Mouse (Mus musculus): ENCODE measurements at regions not wholly inside any gene's neighbourhood (a gene's known extent, or its start where the extent isn't known, plus 50 kb on each side); places are given as distances from the start of the nearest gene placed in this dataset.

DNA sequence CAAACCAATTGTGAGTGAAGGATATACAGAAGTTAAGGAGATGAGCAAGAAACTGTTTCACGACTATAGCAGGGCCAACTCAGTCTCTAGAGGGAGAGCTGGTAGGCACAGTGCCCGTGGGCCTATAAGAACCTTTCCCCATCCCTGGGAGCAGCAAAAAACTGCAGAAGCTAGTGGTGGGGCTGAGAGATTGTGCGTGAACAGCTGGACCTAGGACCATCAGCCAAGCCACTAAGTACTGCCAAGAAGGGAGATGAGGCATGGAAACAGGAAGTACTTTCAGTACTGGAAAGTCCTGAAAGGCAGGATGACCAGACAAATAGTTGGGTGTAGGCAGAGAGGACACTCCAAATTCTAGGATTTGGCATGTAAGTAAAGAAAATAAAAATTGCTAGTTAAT is 248.9 kb downstream of the Insc start:
- dilution Hi-C loops (cut with MboI; ENCODE audit: extremely low pct_ligation_motif_present, extremely low pct_unique_long_range_greater_than_20kb, low sequenced_read_pairs): no loop called here
- in situ Hi-C loops (cut with MboI; ENCODE audit: low pct_ligation_motif_present, low pct_unique_long_range_greater_than_20kb, low sequenced_read_pairs): no loop called here

DNA sequence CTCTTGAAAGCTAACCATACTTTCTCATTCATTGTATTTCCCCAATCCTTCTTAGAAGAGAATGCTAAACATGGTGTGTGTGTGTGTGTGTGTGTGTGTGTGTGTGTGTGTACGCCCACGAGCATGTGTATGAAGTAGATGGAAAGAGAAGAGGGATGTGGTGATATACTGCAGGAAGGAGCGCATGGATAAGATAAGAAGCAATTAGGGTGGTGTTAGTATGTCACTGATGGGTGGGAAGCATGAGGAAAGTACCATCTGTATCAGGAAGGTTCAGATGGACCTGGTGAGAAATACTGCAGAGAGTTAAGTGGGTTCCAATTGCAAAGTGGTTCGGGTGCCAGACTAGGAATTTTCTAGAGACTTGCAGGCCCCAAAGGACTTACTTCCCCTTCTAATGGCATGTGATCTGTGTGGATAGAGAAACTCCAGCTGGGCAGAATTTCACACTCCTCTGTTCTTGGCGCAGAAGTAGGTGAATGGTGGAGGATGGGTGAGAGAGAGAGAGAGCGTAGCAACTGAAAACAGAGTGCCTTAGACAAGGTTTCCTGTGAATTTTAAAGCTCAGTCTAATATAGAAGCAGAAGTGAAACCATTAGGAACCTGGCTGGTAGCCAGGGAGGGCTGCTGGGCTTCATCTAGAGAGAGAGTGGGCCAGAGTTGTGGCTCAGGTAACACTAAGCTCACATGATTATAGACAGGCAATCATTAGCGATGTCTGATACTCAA is 257.5 kb downstream of the Insc start:
- Histone ChIP-seq H3K4me2 (ENCODE audit: insufficient read depth, low read depth, poor library complexity, severe bottlenecking) (no peak overlapping the region), H3K9ac (ENCODE audit: insufficient read depth, low read depth) (no peak overlapping the region), H3K79me2 (replicated peaks; ENCODE audit: control insufficient read depth, extremely low read depth, insufficient read depth, poor library complexity, severe bottlenecking) (no peaks in the 10 kb centered on the region), H3K27ac (ENCODE audit: insufficient read depth, low read depth) (no peak overlapping the region), H3K4me3 (replicated peaks in 1 of 3; ENCODE audit: low read depth in 2 of 3, low read length in 2 of 3, poor library complexity in 1 of 3) (no peak overlapping the region), H3K27me3 (replicated peaks) (no peaks in the 10 kb centered on the region), H3K4me1 (ENCODE audit: control insufficient read depth in 1 of 2, insufficient read depth in 2 of 2) (peaks cover 0 to 9% of the 10 kb centered on the region in 2 experiments; a peak in 2 of 4 replicates), H3K9me3 (replicated peaks; ENCODE audit: low read length) (no peaks in the 10 kb centered on the region), H3K36me3 (replicated peaks in 1 of 2; ENCODE audit: control insufficient read depth in 1 of 2, insufficient read depth in 1 of 2, low read length in 1 of 2) (no peaks in the 10 kb centered on the region)
- peak; percentile 10 for DNase-seq (ENCODE audit: extremely low read depth)
- TF ChIP-seq ZKSCAN1 (IDR thresholded peaks at IDR 0.05; ENCODE audit: borderline replicate concordance, low read depth, low read length) (no peak), IRF4 (IDR thresholded peaks at IDR 0.05; ENCODE audit: low read depth, low read length) (peak; percentile 55), JUND (conservative IDR thresholded peaks at IDR 0.05; ENCODE audit: low read depth, low read length) (no peak), MEF2A (IDR thresholded peaks at IDR 0.05; ENCODE audit: borderline replicate concordance, low read depth, low read length) (no peak), NRF1 (IDR thresholded peaks at IDR 0.05; ENCODE audit: low read depth, low read length) (no peak), ZMIZ1 (IDR thresholded peaks at IDR 0.05; ENCODE audit: low read depth, low read length) (no peak), EP300 (IDR thresholded peaks at IDR 0.05; ENCODE audit: low read length) (0 out of 2 replicates have a peak, but pooled peaks have one; percentile 38), POLR2AphosphoS2 (IDR thresholded peaks at IDR 0.05; ENCODE audit: low read depth, low read length) (no peak)
- dilution Hi-C loops (cut with MboI; ENCODE audit: extremely low pct_ligation_motif_present, extremely low pct_unique_long_range_greater_than_20kb, low sequenced_read_pairs): no loop called here
- in situ Hi-C loops (cut with MboI; ENCODE audit: low pct_ligation_motif_present, low pct_unique_long_range_greater_than_20kb, low sequenced_read_pairs): no loop called here

More for the DNA sequence above, 248.9 kb downstream of the Insc start:
- Histone ChIP-seq H3K9ac (ENCODE audit: insufficient read depth, low read depth) (no peak overlapping the region), H3K79me2 (replicated peaks; ENCODE audit: control insufficient read depth, extremely low read depth, insufficient read depth, poor library complexity, severe bottlenecking) (no peaks in the 10 kb centered on the region), H3K4me2 (ENCODE audit: insufficient read depth, low read depth, poor library complexity, severe bottlenecking) (no peak overlapping the region), H3K4me1 (ENCODE audit: control insufficient read depth in 1 of 2, insufficient read depth in 2 of 2) (peaks cover 0 to 9% of the 10 kb centered on the region in 2 experiments; a peak in 1 of 4 replicates), H3K36me3 (replicated peaks in 1 of 2; ENCODE audit: control insufficient read depth in 1 of 2, insufficient read depth in 1 of 2, low read length in 1 of 2) (no peaks in the 10 kb centered on the region), H3K27me3 (replicated peaks) (no peaks in the 10 kb centered on the region), H3K4me3 (replicated peaks in 1 of 3; ENCODE audit: low read depth in 2 of 3, low read length in 2 of 3, poor library complexity in 1 of 3) (no peak overlapping the region), H3K27ac (ENCODE audit: insufficient read depth, low read depth) (no peak overlapping the region), H3K9me3 (replicated peaks; ENCODE audit: low read length) (no peaks in the 10 kb centered on the region)
- no peak for TF ChIP-seq HCFC1 (IDR thresholded peaks at IDR 0.05; ENCODE audit: low read depth, low read length)
- TF ChIP-seq JUN (IDR thresholded peaks at IDR 0.05; ENCODE audit: insufficient read depth, low read depth, low read length): no peak
- TF ChIP-seq RCOR1 (conservative IDR thresholded peaks at IDR 0.05; ENCODE audit: low read depth, low read length): no peak
- TF ChIP-seq MAZ (IDR thresholded peaks at IDR 0.05; ENCODE audit: low read depth, low read length): no peak
- TF ChIP-seq CHD2 (IDR thresholded peaks at IDR 0.05; ENCODE audit: low read length): no peak
- no peak for TF ChIP-seq CHD1 (IDR thresholded peaks at IDR 0.05; ENCODE audit: low read depth, low read length)
- TF ChIP-seq GABPA (IDR thresholded peaks at IDR 0.05; ENCODE audit: insufficient replicate concordance, low read depth, low read length): no peak
- no peak for TF ChIP-seq POLR2AphosphoS2 (IDR thresholded peaks at IDR 0.05; ENCODE audit: low read depth, low read length)
- TF ChIP-seq TBP (conservative IDR thresholded peaks at IDR 0.05; ENCODE audit: low read depth, low read length): no peak
- no peak for DNase-seq (ENCODE audit: extremely low read depth)

Data from CH12.LX (cell line).